Mouse (Mus musculus): ENCODE measurements around the gene Ncln. TPM values are rescaled to one million over a fixed set of nuclear protein-coding genes. Genes with fewer than 3 reads are reported as not detected.

The Ncln gene
- polyA plus RNA-seq, 1 experiment from 2014 or later = 81.9 TPM

DNA sequence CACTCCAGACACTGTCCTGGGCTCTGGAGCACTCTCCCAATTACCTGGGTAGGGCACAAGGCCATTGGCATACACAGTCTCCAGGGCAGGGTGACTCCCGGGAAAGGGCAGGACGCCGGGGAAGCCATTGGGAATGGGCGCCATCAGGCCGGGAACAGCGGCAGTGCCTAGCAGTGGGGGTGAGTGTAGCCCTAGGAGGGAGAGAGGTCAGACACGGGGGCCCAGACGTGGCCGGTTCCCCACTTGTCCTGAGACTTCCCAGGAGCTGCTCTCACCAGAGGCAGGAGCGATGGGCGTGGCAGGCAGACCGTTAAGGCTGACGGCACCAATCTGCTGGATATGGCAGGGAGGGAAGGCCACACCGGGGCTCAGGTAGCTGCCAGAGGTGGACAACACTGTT is 29.3 kb downstream of the Ncln start:
- ATAC-seq (ENCODE audit: insufficient number of reproducible peaks, insufficient read depth, low FRiP score, low TSS enrichment) = no peak
- peaks cover 80% of the 10 kb centered on the region for H3K27me3 ChIP-seq
- WGBS = 64% methylated on average over 14 of the region's 14 CpGs
- no peaks in the 10 kb centered on the region for H3K36me3 ChIP-seq
- H3K4me1 ChIP-seq = 0 out of 2 replicates have a peak, but pooled peaks cover 9% of the 10 kb centered on the region
- no peak overlapping the region for H3K4me3 ChIP-seq
- no peaks in the 10 kb centered on the region for H3K9me3 ChIP-seq
- no peak overlapping the region for H3K27ac ChIP-seq
- no peak overlapping the region for H3K9ac ChIP-seq
- no peak overlapping the region for H3K4me2 ChIP-seq (replicated peaks)

DNA sequence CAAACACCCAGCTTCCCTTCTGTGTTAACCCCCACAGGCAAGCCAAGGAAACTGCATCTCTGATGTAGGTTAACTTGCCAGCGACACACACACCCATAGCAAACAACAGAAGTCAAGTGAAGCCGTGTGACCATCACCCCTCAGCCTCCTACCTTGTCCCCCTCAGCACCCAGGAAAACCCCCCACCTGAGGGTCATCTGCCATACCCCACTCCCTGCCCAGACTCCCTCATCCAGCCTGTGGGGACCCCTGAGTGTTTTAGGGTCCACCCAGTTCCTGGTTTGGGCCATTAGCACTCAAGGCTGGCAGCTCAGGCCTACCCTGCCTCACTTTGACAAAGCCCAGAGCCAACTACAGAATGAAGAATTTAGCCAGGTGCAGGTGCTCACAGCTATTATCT is 30.1 kb downstream of the Ncln start:
- H3K4me3 ChIP-seq = no peak overlapping the region
- no peak overlapping the region for H3K27ac ChIP-seq
- H3K36me3 ChIP-seq = no peaks in the 10 kb centered on the region
- H3K9ac ChIP-seq = no peak overlapping the region
- no peaks in the 10 kb centered on the region for H3K9me3 ChIP-seq
- 85% methylated on average over 2 of the region's 2 CpGs for WGBS
- H3K4me2 ChIP-seq (replicated peaks) = no peak overlapping the region
- peaks cover 82% of the 10 kb centered on the region for H3K27me3 ChIP-seq
- H3K4me1 ChIP-seq = 0 out of 2 replicates have a peak, but pooled peaks cover 9% of the 10 kb centered on the region
- no peak for ATAC-seq (ENCODE audit: insufficient number of reproducible peaks, insufficient read depth, low FRiP score, low TSS enrichment)

DNA sequence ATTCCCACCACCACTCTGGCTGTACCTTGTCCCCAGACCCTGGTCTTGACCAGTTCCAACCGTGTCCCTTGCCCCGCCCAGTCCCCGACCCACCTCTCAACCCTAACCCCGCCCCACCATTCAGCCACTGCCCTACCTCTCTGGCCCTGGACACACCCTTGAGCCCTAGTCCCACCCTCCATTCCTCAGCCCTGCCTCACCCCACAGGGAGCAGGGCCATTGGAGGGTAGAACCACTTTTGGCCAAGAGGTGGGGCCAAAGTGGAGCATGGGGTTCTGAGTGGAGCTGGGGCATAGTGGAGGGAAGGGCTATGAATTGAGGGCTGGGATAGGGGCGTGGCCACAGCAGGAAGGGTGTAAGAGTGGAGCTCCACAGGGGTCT is 30.9 kb downstream of the Ncln start:
- Histone ChIP-seq H3K9me3 (no peaks in the 10 kb centered on the region), H3K27ac (no peak overlapping the region), H3K4me1 (0 out of 2 replicates have a peak, but pooled peaks cover 9% of the 10 kb centered on the region), H3K36me3 (no peaks in the 10 kb centered on the region), H3K4me2 (replicated peaks) (no peak overlapping the region), H3K4me3 (no peak overlapping the region), H3K9ac (no peak overlapping the region), H3K27me3 (peaks cover 82% of the 10 kb centered on the region)
- ATAC-seq (ENCODE audit: insufficient number of reproducible peaks, insufficient read depth, low FRiP score, low TSS enrichment) = no peak; the same call in 1 of the 2 replicates
- WGBS = 2% methylated on average over 5 of the region's 5 CpGs

DNA sequence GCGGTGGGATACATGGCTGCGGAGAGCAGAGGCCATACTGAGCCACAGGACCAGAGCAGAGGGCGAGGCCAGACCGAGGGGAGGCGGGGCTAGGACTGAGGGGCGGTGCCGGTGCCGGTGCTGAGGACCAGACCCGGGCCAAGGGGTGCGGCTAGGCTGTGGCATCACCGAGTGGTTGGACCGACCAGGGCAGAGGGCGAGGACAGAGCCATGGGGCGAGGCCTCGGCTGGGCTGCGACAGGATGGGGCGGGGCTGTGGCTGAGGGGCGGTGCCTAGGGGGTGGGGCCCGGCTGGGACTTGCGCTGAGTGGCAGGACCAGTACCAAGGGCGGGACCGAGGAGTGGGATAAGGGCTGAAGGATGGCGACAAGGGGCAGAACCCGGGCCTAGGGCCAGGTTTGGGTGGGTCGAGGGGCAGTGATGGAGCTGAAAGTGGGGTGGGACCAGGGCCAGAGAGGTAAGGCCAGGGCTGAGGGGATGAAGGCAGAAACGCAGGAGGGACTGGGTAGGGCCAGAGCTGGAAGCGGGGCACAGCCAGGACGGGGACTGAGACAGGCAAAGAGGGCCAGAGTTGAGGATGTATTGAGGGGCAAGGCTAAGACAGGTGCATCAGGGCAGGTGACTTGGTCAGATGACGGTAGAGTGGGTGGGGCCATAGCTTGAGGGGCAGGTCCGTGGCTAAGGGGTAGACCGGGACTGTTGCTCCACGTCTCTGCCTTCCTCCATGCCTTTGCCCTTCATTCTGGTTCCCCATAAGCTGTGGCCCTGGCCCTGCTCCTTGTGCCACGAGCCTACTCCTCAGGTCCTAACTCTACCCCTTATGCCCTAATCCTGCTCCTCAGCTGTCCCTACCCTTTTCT is 31.6 kb downstream of the Ncln start:
- Histone ChIP-seq H3K4me3 (peak overlapping the region; percentile 33), H3K27me3 (peaks cover 85% of the 10 kb centered on the region), H3K36me3 (no peaks in the 10 kb centered on the region), H3K9me3 (no peaks in the 10 kb centered on the region), H3K27ac (no peak overlapping the region), H3K9ac (no peak overlapping the region), H3K4me2 (replicated peaks) (peak overlapping the region; percentile 44), H3K4me1 (0 out of 2 replicates have a peak, but pooled peaks cover 9% of the 10 kb centered on the region)
- 4% methylated on average over 33 of the region's 33 CpGs for WGBS
- ATAC-seq (ENCODE audit: insufficient number of reproducible peaks, insufficient read depth, low FRiP score, low TSS enrichment) = peak; percentile 61; the same call in 1 of the 2 replicates

DNA sequence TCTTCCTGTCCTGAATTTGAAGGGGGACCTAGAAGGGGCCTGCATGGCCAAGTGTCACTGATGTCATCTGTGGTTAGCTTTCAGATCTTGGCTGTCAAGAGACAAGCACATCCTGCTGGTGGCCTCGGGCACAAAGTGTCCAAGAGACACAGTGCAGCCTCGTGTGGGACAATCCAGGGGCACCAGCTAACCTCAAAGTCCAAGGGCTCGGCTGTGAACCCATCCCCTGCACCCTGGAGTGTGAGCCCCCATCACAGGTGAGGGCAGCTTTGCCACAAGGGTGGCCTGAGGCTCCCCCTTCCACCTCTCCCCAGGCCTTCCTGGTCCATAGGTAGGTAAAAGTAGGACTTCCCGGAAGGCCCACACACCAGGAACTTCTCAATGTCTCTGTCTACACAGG is 32.7 kb downstream of the Ncln start:
- no peak overlapping the region for H3K27ac ChIP-seq
- 59% methylated on average over 4 of the region's 4 CpGs for WGBS
- 0 out of 2 replicates have a peak, but pooled peaks cover 9% of the 10 kb centered on the region for H3K4me1 ChIP-seq
- ATAC-seq (ENCODE audit: insufficient number of reproducible peaks, insufficient read depth, low FRiP score, low TSS enrichment) = no peak
- no peak overlapping the region for H3K4me2 ChIP-seq (replicated peaks)
- no peaks in the 10 kb centered on the region for H3K36me3 ChIP-seq
- H3K27me3 ChIP-seq = peaks cover 96% of the 10 kb centered on the region
- H3K9ac ChIP-seq = no peak overlapping the region
- no peaks in the 10 kb centered on the region for H3K9me3 ChIP-seq
- no peak overlapping the region for H3K4me3 ChIP-seq

DNA sequence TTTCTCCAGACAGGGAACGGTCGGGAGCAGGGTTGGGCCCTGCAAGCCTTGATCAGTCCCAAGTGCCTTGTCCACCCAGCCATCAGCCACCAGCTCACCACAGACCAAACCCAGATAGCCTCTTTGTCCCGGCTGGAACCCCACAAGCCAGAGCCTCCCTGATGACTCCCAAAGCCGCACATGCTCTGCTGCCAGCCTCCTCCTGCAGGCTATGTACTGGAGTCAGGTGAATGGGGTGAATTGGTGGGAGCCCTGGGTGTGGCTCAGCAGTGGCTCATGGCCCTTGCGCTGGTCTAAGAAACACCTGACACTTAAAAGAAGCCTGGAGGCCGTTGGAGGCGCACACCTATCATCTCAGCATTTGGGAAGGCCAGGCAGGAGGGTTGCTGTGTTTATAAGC is 33.3 kb downstream of the Ncln start:
- no peak overlapping the region for H3K4me2 ChIP-seq (replicated peaks)
- H3K27me3 ChIP-seq = peaks cover 96% of the 10 kb centered on the region
- H3K4me1 ChIP-seq = 0 out of 2 replicates have a peak, but pooled peaks cover 9% of the 10 kb centered on the region
- H3K36me3 ChIP-seq = no peaks in the 10 kb centered on the region
- H3K9ac ChIP-seq = no peak overlapping the region
- WGBS = 77% methylated on average over 7 of the region's 7 CpGs
- H3K4me3 ChIP-seq = no peak overlapping the region
- H3K27ac ChIP-seq = no peak overlapping the region
- no peaks in the 10 kb centered on the region for H3K9me3 ChIP-seq
- ATAC-seq (ENCODE audit: insufficient number of reproducible peaks, insufficient read depth, low FRiP score, low TSS enrichment) = no peak

DNA sequence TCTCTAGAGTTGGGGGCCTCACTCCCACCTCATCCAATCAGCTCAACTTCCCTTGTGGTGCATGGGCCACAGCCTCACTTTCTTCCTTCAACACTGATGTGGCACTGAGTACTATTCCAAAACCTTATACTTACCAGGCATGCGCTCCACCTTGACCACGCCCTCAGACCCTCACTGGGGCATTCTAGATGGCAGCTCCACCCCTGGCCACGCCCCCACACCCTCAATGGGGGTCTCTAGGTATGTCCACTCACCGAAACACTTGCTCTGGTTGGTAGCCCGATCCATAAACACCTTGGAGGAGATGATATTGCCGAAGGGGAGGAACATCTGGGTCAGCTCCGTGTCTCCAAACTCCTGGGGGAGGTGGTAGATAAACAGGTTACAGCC is 33.8 kb downstream of the Ncln start:
- WGBS = 41% methylated on average over 7 of the region's 7 CpGs
- no peak for ATAC-seq (ENCODE audit: insufficient number of reproducible peaks, insufficient read depth, low FRiP score, low TSS enrichment)
- Histone ChIP-seq H3K27me3 (peaks cover 97% of the 10 kb centered on the region), H3K27ac (no peak overlapping the region), H3K4me3 (no peak overlapping the region), H3K36me3 (no peaks in the 10 kb centered on the region), H3K4me1 (0 out of 2 replicates have a peak, but pooled peaks cover 9% of the 10 kb centered on the region), H3K9ac (no peak overlapping the region), H3K9me3 (no peaks in the 10 kb centered on the region), H3K4me2 (replicated peaks) (no peak overlapping the region; the same call in 1 of the 2 replicates)

DNA sequence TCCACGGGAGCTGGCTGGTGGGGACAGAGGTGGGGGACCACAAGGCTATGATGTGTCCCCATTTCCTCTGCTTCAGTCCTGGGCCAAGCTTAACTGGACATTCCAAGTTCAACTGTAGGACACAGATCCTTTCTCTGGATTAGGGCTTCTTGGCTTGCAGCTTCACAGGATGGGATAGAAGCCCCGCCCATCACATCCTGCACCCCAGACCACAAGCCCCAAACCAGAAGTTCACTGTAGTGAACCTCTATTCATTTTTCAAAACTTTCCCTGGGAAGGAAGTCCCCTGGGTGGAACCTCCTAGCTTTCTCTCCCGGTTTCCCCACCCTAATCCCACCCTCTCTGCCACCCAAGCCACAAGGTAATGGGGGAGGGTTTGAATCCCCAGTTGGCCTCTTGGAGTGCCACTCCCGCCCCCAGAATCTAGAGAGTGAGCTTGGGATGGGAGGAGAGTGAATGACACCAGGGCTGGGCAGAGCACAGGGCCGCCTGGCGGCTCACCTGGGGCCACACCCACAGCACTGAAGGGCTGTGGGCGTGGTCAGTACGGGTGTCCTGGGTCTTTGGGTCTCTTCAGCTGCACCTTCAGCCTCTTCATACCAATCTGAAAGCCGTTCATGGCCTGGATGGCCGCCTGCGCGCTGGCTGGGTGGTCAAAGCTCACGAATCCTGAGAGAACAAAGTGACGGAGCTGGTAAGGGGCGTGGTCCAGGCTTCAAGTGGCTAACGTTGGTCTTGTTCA is 34.3 kb downstream of the Ncln start:
- Histone ChIP-seq H3K4me2 (replicated peaks) (no peak overlapping the region; the same call in 1 of the 2 replicates), H3K36me3 (no peaks in the 10 kb centered on the region), H3K9me3 (no peaks in the 10 kb centered on the region), H3K4me3 (no peak overlapping the region), H3K4me1 (0 out of 2 replicates have a peak, but pooled peaks cover 9% of the 10 kb centered on the region), H3K27me3 (peaks cover 99% of the 10 kb centered on the region), H3K27ac (no peak overlapping the region), H3K9ac (no peak overlapping the region)
- no peak for ATAC-seq (ENCODE audit: insufficient number of reproducible peaks, insufficient read depth, low FRiP score, low TSS enrichment)
- WGBS = 5% methylated on average over 16 of the region's 16 CpGs

DNA sequence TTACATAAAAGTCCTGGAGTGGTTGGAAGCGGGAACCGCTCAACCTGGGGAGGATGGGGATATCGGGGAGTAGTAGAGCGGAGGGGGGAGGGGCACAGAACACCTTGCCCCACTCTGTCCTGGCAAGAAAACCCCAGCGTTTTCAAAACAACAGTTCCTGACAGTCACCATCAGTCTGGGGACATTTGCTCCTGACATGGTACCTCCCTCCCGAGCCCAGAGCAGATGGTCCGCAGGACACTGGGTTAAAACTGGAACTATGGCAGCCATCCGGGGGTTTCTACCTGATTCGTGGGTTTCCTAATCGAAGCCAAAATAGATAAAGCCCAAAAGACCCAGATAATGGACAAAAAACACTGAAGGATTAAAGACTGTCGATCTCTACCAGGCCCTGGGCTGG is 35.2 kb downstream of the Ncln start:
- Histone ChIP-seq H3K4me2 (replicated peaks) (no peak overlapping the region), H3K27ac (no peak overlapping the region), H3K36me3 (no peaks in the 10 kb centered on the region), H3K9ac (no peak overlapping the region), H3K27me3 (peaks cover 99% of the 10 kb centered on the region), H3K4me1 (0 out of 2 replicates have a peak, but pooled peaks cover 9% of the 10 kb centered on the region), H3K4me3 (no peak overlapping the region), H3K9me3 (no peaks in the 10 kb centered on the region)
- ATAC-seq (ENCODE audit: insufficient number of reproducible peaks, insufficient read depth, low FRiP score, low TSS enrichment) = no peak
- 39% methylated on average over 11 of the region's 11 CpGs for WGBS

DNA sequence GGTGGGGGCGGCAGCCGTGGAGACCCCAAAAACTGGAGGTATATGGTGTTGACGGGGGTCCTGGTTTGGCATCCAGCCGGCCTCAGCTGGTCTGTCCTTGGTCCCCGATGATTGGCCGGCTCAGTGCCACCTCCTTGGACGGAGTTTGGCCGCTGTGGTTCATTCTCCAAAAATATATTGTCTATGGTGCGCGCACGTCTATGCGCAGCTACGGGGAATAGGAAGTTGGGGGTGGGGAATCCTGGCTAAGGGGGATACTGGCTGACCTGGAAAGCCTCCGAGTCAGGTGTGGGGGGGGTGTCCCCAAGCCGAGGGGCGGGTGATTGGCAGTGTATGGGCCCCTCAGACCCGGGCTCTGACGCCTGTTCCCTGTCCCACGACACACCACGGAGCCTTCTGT is 35.7 kb downstream of the Ncln start:
- 36% methylated on average over 20 of the region's 20 CpGs for WGBS

DNA sequence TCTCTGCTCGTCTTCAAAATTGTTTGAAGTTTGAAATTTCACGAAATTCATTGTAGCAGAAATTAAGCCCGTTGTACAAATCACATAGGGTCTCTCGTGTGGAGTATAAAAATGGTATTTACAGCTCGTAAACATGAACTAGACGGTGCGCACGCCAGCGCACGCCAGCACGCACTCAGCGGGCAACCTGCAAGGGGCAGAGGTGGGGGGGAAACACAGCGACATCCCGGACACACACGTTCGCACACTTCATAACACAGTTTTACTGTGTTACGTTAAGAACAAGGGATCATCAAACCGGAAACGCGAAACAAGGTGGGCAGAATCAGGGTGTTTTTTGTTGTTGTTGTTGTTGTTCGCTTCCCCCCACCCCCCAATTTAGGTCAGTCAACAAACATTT is 36.8 kb downstream of the Ncln start:
- 69% methylated on average over 21 of the region's 21 CpGs for WGBS
- H3K27ac ChIP-seq = no peak overlapping the region

More for the DNA sequence above, 35.7 kb downstream of the Ncln start:
- no peak overlapping the region for H3K9ac ChIP-seq
- H3K4me2 ChIP-seq (replicated peaks) = no peak overlapping the region
- 0 out of 2 replicates have a peak, but pooled peaks cover 9% of the 10 kb centered on the region for H3K4me1 ChIP-seq
- H3K4me3 ChIP-seq = no peak overlapping the region
- H3K27ac ChIP-seq = no peak overlapping the region
- H3K9me3 ChIP-seq = no peaks in the 10 kb centered on the region
- peaks cover 99% of the 10 kb centered on the region for H3K27me3 ChIP-seq
- no peaks in the 10 kb centered on the region for H3K36me3 ChIP-seq
- ATAC-seq (ENCODE audit: insufficient number of reproducible peaks, insufficient read depth, low FRiP score, low TSS enrichment) = no peak

More for the DNA sequence above, 36.8 kb downstream of the Ncln start:
- H3K4me1 ChIP-seq = 0 out of 2 replicates have a peak, but pooled peaks cover 4% of the 10 kb centered on the region
- H3K4me2 ChIP-seq (replicated peaks) = no peak overlapping the region
- H3K9ac ChIP-seq = no peak overlapping the region
- no peaks in the 10 kb centered on the region for H3K36me3 ChIP-seq
- ATAC-seq (ENCODE audit: insufficient number of reproducible peaks, insufficient read depth, low FRiP score, low TSS enrichment) = no peak
- no peak overlapping the region for H3K4me3 ChIP-seq
- no peaks in the 10 kb centered on the region for H3K9me3 ChIP-seq
- H3K27me3 ChIP-seq = peaks cover 99% of the 10 kb centered on the region
